Mouse (Mus musculus) Muller cell, postnatal 12 days (primary cell): ENCODE data around the gene Cachd1.
A peak's percentile ranks its signal among the peaks of the same experiment; 100 is the strongest.

Experiments
- DNase-seq: peaks from one replicate; pipeline ENCODE4 v3.0.0-alpha.2; 2015; ENCODE audit errors: inconsistent ontology term

Cachd1 gene

GRCm38 (mm10) chr4:100776043-100776870 is at the start of gene Cachd1:
Gene Cachd1, plus strand, starts transcription at chr4:100776675.
- peak; percentile 50 for DNase-seq

GRCm38 (mm10) chr4:100728896-100729479 is 47.5 kb upstream of the Cachd1 start:
- no peak for DNase-seq

GRCm38 (mm10) chr4:100735098-100735935 is 41.2 kb upstream of the Cachd1 start:
- DNase-seq, result peak; percentile 86

DNA sequence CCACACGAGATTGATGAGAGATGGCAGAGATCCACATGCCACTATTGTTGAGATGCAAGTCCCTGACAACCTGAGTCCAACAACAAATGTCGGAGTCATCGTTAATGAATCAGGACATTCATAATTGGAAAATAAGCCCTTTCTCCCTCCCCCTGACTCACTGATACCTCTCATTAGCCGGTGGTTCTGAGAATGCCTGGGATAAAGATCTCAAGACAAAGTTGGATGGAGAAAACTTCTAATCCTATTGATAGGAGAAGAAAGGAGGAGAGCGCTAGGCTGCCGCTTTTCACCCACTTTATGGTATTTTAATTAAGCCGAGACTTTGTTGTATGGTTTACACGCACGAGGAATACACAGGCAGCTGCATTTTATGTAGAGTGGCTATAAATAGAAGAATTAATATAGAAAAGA is 40.5 kb upstream of the Cachd1 start:
- peak; percentile 95 for DNase-seq

- no peak for DNase-seq
These were observed 32.9 kb upstream of the Cachd1 start for GRCm38 (mm10) chr4:100743615-100744014.

DNA sequence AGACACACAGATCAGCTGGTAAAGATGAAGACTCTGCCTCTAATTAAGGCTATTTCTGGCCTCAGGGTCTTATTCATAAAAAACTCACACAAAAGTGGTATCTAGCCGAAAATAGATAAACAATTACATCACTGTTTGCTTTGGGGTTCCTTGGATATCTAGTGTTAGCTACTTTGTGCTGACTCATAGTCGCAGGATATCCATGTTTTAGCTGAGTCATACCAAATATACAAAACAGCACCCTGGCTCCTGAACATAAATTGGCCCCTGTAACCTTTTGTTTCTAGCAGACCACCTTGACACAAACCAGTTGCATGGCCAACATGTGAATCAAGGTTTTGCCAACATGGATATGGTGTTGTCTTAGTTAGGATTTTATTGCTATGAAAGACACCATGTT is 24.2 kb upstream of the Cachd1 start:
- DNase-seq, result peak; percentile 15

DNA sequence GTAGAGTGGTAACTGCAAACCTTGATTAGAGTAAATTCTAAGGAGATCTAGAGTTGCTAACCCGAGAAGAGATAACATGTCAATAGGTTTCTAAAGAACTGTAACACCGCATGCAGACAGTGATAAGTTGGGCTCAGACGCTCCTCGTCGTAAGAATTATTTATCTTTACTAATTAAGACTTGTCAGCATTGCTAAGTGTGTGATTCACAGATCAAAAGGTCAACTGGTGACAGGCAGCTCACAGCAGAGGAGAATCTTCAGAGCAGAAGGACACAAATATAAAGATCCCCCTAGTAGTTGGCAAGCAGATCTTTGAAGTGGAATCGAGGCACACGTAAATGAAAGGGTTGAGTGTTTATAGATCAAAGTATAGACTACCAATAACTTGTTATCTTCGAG is 20.8 kb upstream of the Cachd1 start:
- DNase-seq, result no peak

- DNase-seq, result no peak
These were observed 20.0 kb upstream of the Cachd1 start for GRCm38 (mm10) chr4:100756499-100756898.

- DNase-seq, result no peak
These were observed 18.1 kb upstream of the Cachd1 start for GRCm38 (mm10) chr4:100758265-100758898.

GRCm38 (mm10) chr4:100759603-100760002 is 16.9 kb upstream of the Cachd1 start:
- no peak for DNase-seq

GRCm38 (mm10) chr4:100760416-100760815 is 16.1 kb upstream of the Cachd1 start:
- DNase-seq, result no peak

DNA sequence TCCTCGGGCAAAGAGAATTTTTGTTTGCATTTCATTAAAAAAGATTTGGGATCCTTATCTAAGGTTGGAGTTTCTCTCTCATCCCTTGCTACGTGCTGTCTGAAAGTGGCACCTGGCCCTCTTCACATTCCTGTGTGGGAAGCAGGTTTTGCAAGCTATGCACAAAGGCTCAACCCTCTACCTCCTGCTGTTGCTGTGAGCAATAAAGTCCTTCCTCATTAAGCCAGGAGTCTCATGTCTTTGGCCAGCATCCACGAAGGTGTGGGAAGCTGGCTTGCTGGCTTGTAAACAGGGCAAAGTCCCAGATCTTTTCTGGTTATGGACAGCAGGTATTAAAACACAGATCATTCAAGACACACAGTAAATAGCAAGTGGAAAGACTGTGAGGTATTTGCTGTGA is 7.9 kb upstream of the Cachd1 start:
- DNase-seq, result no peak

- DNase-seq, result peak; percentile 79
These were observed 448 bp downstream of the Cachd1 start for GRCm38 (mm10) chr4:100776871-100777375.

- DNase-seq, result peak; percentile 57
These were observed 1.0 kb downstream of the Cachd1 start for GRCm38 (mm10) chr4:100777376-100778041.

GRCm38 (mm10) chr4:100778082-100778481 is 1.6 kb downstream of the Cachd1 start:
- no peak for DNase-seq

DNA sequence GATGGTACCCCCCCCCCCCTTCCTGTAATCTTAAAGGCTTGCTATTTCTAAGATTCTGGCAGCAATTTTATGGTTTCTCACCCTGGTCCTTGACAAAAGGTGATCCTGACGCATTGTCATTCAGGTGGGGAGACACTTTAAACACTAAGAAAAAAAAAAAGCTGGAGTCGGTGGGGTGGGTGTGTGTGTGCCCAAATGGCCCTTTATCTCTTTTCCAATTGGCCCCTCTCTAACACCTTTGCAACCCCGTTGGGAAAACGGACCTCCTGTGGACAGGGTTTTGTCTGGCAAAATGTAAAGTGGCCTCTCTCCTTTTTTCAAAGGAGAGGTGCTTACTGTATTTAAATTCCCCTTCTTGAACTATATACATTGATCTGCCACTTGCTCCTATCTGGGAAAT is 2.5 kb downstream of the Cachd1 start:
- no peak for DNase-seq

- DNase-seq, result no peak
These were observed 3.2 kb downstream of the Cachd1 start for GRCm38 (mm10) chr4:100779695-100780094.

DNA sequence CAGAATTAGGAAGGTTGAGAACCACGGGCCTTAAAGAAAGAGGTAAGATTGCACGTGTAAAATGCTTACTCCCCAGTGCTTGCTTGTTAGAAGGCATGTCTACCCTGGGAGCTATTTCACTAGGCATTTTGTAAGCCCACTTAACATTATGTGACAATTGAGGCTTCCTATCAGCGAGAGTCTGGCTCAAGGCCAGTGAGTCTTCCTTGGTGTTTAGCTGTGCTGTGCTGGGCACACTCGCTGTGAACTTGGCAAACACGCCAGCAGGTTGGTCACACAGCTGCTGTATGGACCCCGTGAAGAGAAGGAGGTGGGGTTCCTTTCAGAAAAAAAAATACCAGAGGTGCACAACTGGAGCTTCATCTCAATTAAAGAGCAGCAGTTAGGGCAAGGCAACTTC is 4.4 kb downstream of the Cachd1 start:
- DNase-seq, result no peak

GRCm38 (mm10) chr4:100782348-100782747 is 5.9 kb downstream of the Cachd1 start:
- DNase-seq, result no peak

GRCm38 (mm10) chr4:100782891-100783290 is 6.4 kb downstream of the Cachd1 start:
- no peak for DNase-seq

GRCm38 (mm10) chr4:100787201-100787600 is 10.7 kb downstream of the Cachd1 start:
- DNase-seq, result no peak
